Mouse (Mus musculus) c-Kit-positive CD71-positive TER-119-positive erythroid progenitor cells, embryonic 14.5 days (primary cell): Measurements from ENCODE around the gene Klhdc7b.

ENCODE experiments used
- DNase-seq: peaks from one replicate; pipeline ENCODE4 v3.0.0-alpha.2; 2013; ENCODE audit warnings: low spot score

The Klhdc7b gene

GRCm38 (mm10) chr15:89374801-89375534 lies 9.7 kb upstream of the Klhdc7b start:
- no peak for DNase-seq

- no peak for DNase-seq
Observed at GRCm38 (mm10) chr15:89376040-89376439, 8.7 kb upstream of the Klhdc7b start.

- no peak for DNase-seq
Observed at GRCm38 (mm10) chr15:89376957-89377356, 7.8 kb upstream of the Klhdc7b start, which contains the start of gene Tymp. TSS of gene Tymp (minus strand) at chr15:89377039.

GRCm38 (mm10) chr15:89377362-89377761 lies 7.4 kb upstream of the Klhdc7b start:
- no peak for DNase-seq

- DNase-seq: no peak
Observed at GRCm38 (mm10) chr15:89377938-89378828, 6.5 kb upstream of the Klhdc7b start.

GRCm38 (mm10) chr15:89378831-89379401 lies 5.8 kb upstream of the Klhdc7b start, which contains the start of gene Odf3b:
TSS of gene Odf3b (minus strand) at chr15:89379282.
- DNase-seq: no peak

GRCm38 (mm10) chr15:89379429-89379828 lies 5.3 kb upstream of the Klhdc7b start:
- peak; percentile 44 for DNase-seq

- no peak for DNase-seq
Observed at GRCm38 (mm10) chr15:89387127-89387526, 2.4 kb downstream of the Klhdc7b start.

- DNase-seq: no peak
Observed at GRCm38 (mm10) chr15:89390081-89390480, 5.4 kb downstream of the Klhdc7b start.

GRCm38 (mm10) chr15:89396883-89397282 lies 12.2 kb downstream of the Klhdc7b start:
- DNase-seq: no peak

- no peak for DNase-seq
Observed at GRCm38 (mm10) chr15:89398146-89398545, 13.4 kb downstream of the Klhdc7b start.

- no peak for DNase-seq
Observed at GRCm38 (mm10) chr15:89399716-89400115, 15.0 kb downstream of the Klhdc7b start.

- no peak for DNase-seq
Observed at GRCm38 (mm10) chr15:89402471-89402870, 17.8 kb downstream of the Klhdc7b start.

- DNase-seq: no peak
Observed at GRCm38 (mm10) chr15:89404831-89405623, 20.3 kb downstream of the Klhdc7b start.

- DNase-seq: no peak
Observed at GRCm38 (mm10) chr15:89406691-89407090, 22.0 kb downstream of the Klhdc7b start.

GRCm38 (mm10) chr15:89410118-89410517 lies 25.4 kb downstream of the Klhdc7b start, which contains the start of gene Syce3:
TSS of gene Syce3 (minus strand) at chr15:89410503.
- DNase-seq: no peak

- DNase-seq: no peak
Observed at GRCm38 (mm10) chr15:89415282-89415681, 30.6 kb downstream of the Klhdc7b start.

GRCm38 (mm10) chr15:89421938-89422337 lies 37.2 kb downstream of the Klhdc7b start:
- DNase-seq: no peak

GRCm38 (mm10) chr15:89424621-89425020 lies 39.9 kb downstream of the Klhdc7b start:
- no peak for DNase-seq

- DNase-seq: no peak
Observed at GRCm38 (mm10) chr15:89425711-89426121, 41.0 kb downstream of the Klhdc7b start, which contains the start of gene Cpt1b. TSS of gene Cpt1b (minus strand) at chr15:89425863.

GRCm38 (mm10) chr15:89426716-89427115 lies 42.0 kb downstream of the Klhdc7b start:
- DNase-seq: no peak
